Mouse (Mus musculus): ENCODE measurements around the gene Isy1. TPM values are rescaled to one million over a fixed set of nuclear protein-coding genes. Genes with fewer than 3 reads are reported as not detected.

Isy1 gene
- polyA plus RNA-seq, 1 experiment from 2014 or later, result 38.7 TPM

- Histone ChIP-seq H3K4me1 (no peaks in the 10 kb centered on the region), H3K9ac (replicated peaks) (no peak overlapping the region), H3K36me3 (no peaks in the 10 kb centered on the region), H3K4me2 (replicated peaks) (no peak overlapping the region), H3K9me3 (no peaks in the 10 kb centered on the region), H3K27ac (replicated peaks) (no peak overlapping the region), H3K4me3 (no peak overlapping the region), H3K27me3 (no peaks in the 10 kb centered on the region)
- WGBS, result 87% methylated on average over 7 of the region's 7 CpGs
- ATAC-seq (replicated peaks), result no peak
Measured at GRCm38 (mm10) chr6:87871240-87871639, 32.6 kb upstream of the Isy1 start.

- WGBS, result 59% methylated on average over 1 of the region's 1 CpGs
- Histone ChIP-seq H3K4me3 (no peak overlapping the region), H3K4me2 (replicated peaks) (no peak overlapping the region), H3K36me3 (no peaks in the 10 kb centered on the region), H3K9ac (replicated peaks) (no peak overlapping the region), H3K4me1 (no peaks in the 10 kb centered on the region), H3K27ac (replicated peaks) (no peak overlapping the region), H3K9me3 (no peaks in the 10 kb centered on the region), H3K27me3 (no peaks in the 10 kb centered on the region)
- ATAC-seq (replicated peaks), result no peak
Measured at GRCm38 (mm10) chr6:87870440-87870839, 31.8 kb upstream of the Isy1 start.

- Histone ChIP-seq H3K36me3 (no peaks in the 10 kb centered on the region), H3K4me2 (replicated peaks) (no peak overlapping the region), H3K27me3 (no peaks in the 10 kb centered on the region), H3K4me1 (no peaks in the 10 kb centered on the region), H3K9me3 (no peaks in the 10 kb centered on the region), H3K4me3 (no peak overlapping the region), H3K9ac (replicated peaks) (no peak overlapping the region), H3K27ac (replicated peaks) (no peak overlapping the region)
- 82% methylated on average over 9 of the region's 9 CpGs for WGBS
- no peak for ATAC-seq (replicated peaks)
Measured at GRCm38 (mm10) chr6:87868871-87869506, 30.4 kb upstream of the Isy1 start.

- no peak for ATAC-seq (replicated peaks)
- no peaks in the 10 kb centered on the region for H3K27me3 ChIP-seq
- H3K9ac ChIP-seq (replicated peaks), result no peak overlapping the region
- H3K9me3 ChIP-seq, result no peaks in the 10 kb centered on the region
- no peaks in the 10 kb centered on the region for H3K36me3 ChIP-seq
- no peak overlapping the region for H3K27ac ChIP-seq (replicated peaks)
- H3K4me3 ChIP-seq, result no peak overlapping the region
- H3K4me1 ChIP-seq, result no peaks in the 10 kb centered on the region
- WGBS, result 87% methylated on average over 2 of the region's 2 CpGs
- H3K4me2 ChIP-seq (replicated peaks), result no peak overlapping the region
Measured at GRCm38 (mm10) chr6:87867256-87867655, 28.7 kb upstream of the Isy1 start.

- Histone ChIP-seq H3K4me1 (no peaks in the 10 kb centered on the region), H3K4me2 (replicated peaks) (no peak overlapping the region), H3K9me3 (no peaks in the 10 kb centered on the region), H3K4me3 (no peak overlapping the region), H3K27ac (replicated peaks) (no peak overlapping the region), H3K36me3 (no peaks in the 10 kb centered on the region), H3K9ac (replicated peaks) (no peak overlapping the region), H3K27me3 (no peaks in the 10 kb centered on the region)
- WGBS, result 87% methylated on average over 6 of the region's 6 CpGs
- no peak for ATAC-seq (replicated peaks)
Measured at GRCm38 (mm10) chr6:87866211-87866610, 27.6 kb upstream of the Isy1 start.

GRCm38 (mm10) chr6:87857071-87857470, 18.5 kb upstream of the Isy1 start:
- H3K27me3 ChIP-seq, result peaks cover 3% of the 10 kb centered on the region; the same call in 1 of the 2 replicates
- no peak overlapping the region for H3K27ac ChIP-seq (replicated peaks)
- ATAC-seq (replicated peaks), result no peak
- 91% methylated on average over 1 of the region's 1 CpGs for WGBS
- H3K36me3 ChIP-seq, result no peaks in the 10 kb centered on the region
- no peaks in the 10 kb centered on the region for H3K4me1 ChIP-seq
- H3K4me3 ChIP-seq, result no peak overlapping the region
- H3K9me3 ChIP-seq, result no peaks in the 10 kb centered on the region
- no peak overlapping the region for H3K4me2 ChIP-seq (replicated peaks)
- H3K9ac ChIP-seq (replicated peaks), result no peak overlapping the region

- WGBS, result 88% methylated on average over 4 of the region's 4 CpGs
- no peaks in the 10 kb centered on the region for H3K36me3 ChIP-seq
Measured at GRCm38 (mm10) chr6:87853446-87853845, 14.8 kb upstream of the Isy1 start.

GRCm38 (mm10) chr6:87851871-87852270, 13.3 kb upstream of the Isy1 start:
- Histone ChIP-seq H3K4me1 (peaks cover 33% of the 10 kb centered on the region), H3K27me3 (peaks cover 3% of the 10 kb centered on the region; the same call in 1 of the 2 replicates), H3K4me2 (replicated peaks) (no peak overlapping the region; the same call in 1 of the 2 replicates), H3K27ac (replicated peaks) (no peak overlapping the region), H3K4me3 (no peak overlapping the region), H3K9me3 (no peaks in the 10 kb centered on the region), H3K36me3 (no peaks in the 10 kb centered on the region), H3K9ac (replicated peaks) (no peak overlapping the region)
- ATAC-seq (replicated peaks), result no peak
- 84% methylated on average over 6 of the region's 6 CpGs for WGBS

More at GRCm38 (mm10) chr6:87853446-87853845, 14.8 kb upstream of the Isy1 start:
- H3K4me3 ChIP-seq, result no peak overlapping the region
- H3K9ac ChIP-seq (replicated peaks), result no peak overlapping the region
- peaks cover 3% of the 10 kb centered on the region; the same call in 1 of the 2 replicates for H3K27me3 ChIP-seq
- no peaks in the 10 kb centered on the region for H3K9me3 ChIP-seq
- no peak overlapping the region for H3K27ac ChIP-seq (replicated peaks)
- peaks cover 17% of the 10 kb centered on the region for H3K4me1 ChIP-seq
- no peak overlapping the region for H3K4me2 ChIP-seq (replicated peaks)
- no peak for ATAC-seq (replicated peaks)

- no peaks in the 10 kb centered on the region for H3K36me3 ChIP-seq
- peak within 1 kb of the TSS; percentile 94 for H3K27ac ChIP-seq (replicated peaks)
- H3K9ac ChIP-seq (replicated peaks), result peak within 1 kb of the TSS; percentile 99
- peak within 1 kb of the TSS; percentile 90 for H3K4me2 ChIP-seq (replicated peaks)
- 0 out of 2 replicates have a peak, but pooled peaks cover 3% of the 10 kb centered on the region for H3K27me3 ChIP-seq
- under 1% methylated on average over 55 of the region's 55 CpGs for WGBS
- peak; percentile 99 for ATAC-seq (replicated peaks)
- H3K9me3 ChIP-seq, result no peaks in the 10 kb centered on the region
- peaks cover 35% of the 10 kb centered on the region for H3K4me1 ChIP-seq
- H3K4me3 ChIP-seq, result peak within 1 kb of the TSS; percentile 96
Measured at GRCm38 (mm10) chr6:87850900-87851614, 12.5 kb upstream of the Isy1 start, which contains the start of gene Cnbp. TSS of gene Cnbp (minus strand) at chr6:87851106.

- Histone ChIP-seq H3K36me3 (peaks cover 3% of the 10 kb centered on the region), H3K27me3 (0 out of 2 replicates have a peak, but pooled peaks cover 3% of the 10 kb centered on the region), H3K4me1 (peaks cover 35% of the 10 kb centered on the region), H3K4me2 (replicated peaks) (peak overlapping the region; percentile 63), H3K4me3 (peak overlapping the region; percentile 96), H3K9me3 (no peaks in the 10 kb centered on the region), H3K9ac (replicated peaks) (peak overlapping the region; percentile 97), H3K27ac (replicated peaks) (peak overlapping the region; percentile 94)
- under 1% methylated on average over 72 of the region's 73 CpGs for WGBS
- ATAC-seq (replicated peaks), result peak; percentile 80
Measured at GRCm38 (mm10) chr6:87850155-87850899, 11.7 kb upstream of the Isy1 start.

GRCm38 (mm10) chr6:87849780-87850154, 11.2 kb upstream of the Isy1 start:
- H3K36me3 ChIP-seq, result peaks cover 9% of the 10 kb centered on the region
- no peak overlapping the region for H3K27ac ChIP-seq (replicated peaks)
- peak overlapping the region; percentile 63 for H3K4me2 ChIP-seq (replicated peaks)
- under 1% methylated on average over 8 of the region's 8 CpGs for WGBS
- no peaks in the 10 kb centered on the region for H3K9me3 ChIP-seq
- no peak for ATAC-seq (replicated peaks)
- 0 out of 2 replicates have a peak, but pooled peaks cover 3% of the 10 kb centered on the region for H3K27me3 ChIP-seq
- peaks cover 35% of the 10 kb centered on the region for H3K4me1 ChIP-seq
- H3K9ac ChIP-seq (replicated peaks), result peak overlapping the region; percentile 97
- peak overlapping the region; percentile 96 for H3K4me3 ChIP-seq

GRCm38 (mm10) chr6:87846813-87847212, 8.2 kb upstream of the Isy1 start:
- H3K9me3 ChIP-seq, result no peaks in the 10 kb centered on the region
- no peak overlapping the region for H3K27ac ChIP-seq (replicated peaks)
- 85% methylated on average over 1 of the region's 1 CpGs for WGBS
- peaks cover 35% of the 10 kb centered on the region for H3K4me1 ChIP-seq
- no peak for ATAC-seq (replicated peaks)
- H3K9ac ChIP-seq (replicated peaks), result no peak overlapping the region
- H3K27me3 ChIP-seq, result no peaks in the 10 kb centered on the region
- H3K36me3 ChIP-seq, result peaks cover 35% of the 10 kb centered on the region
- H3K4me3 ChIP-seq, result no peak overlapping the region
- no peak overlapping the region for H3K4me2 ChIP-seq (replicated peaks)

Data from forebrain, embryonic 15.5 days (tissue).